Mouse (Mus musculus) NIH3T3 (cell line): ENCODE measurements around the gene Samm50.

Experiments
- DNase-seq: peaks from one replicate; pipeline ENCODE4 v3.0.0-alpha.2; 2012; ENCODE audit warnings: low read depth

The Samm50 gene

DNA sequence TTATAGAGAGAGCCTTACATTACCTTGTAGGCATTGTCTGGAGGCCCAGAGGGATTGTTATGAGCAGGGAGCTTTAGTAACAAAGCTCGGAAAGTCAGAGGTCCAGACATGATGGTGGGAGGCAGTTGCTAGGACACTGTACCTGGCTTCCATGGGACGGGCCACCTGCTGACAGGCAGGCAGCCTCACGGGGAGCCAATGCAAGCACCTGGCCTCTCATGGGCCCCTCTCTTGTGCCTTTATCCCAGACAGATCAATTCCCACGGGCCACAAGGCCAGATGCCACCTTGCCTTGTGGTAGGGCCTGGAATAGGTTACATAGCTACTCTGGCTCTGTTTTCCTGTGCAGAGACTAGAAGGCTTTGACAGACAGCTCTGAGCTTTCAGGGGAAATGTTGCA, 19.5 kb downstream of the Samm50 start:
- no peak for DNase-seq

DNA sequence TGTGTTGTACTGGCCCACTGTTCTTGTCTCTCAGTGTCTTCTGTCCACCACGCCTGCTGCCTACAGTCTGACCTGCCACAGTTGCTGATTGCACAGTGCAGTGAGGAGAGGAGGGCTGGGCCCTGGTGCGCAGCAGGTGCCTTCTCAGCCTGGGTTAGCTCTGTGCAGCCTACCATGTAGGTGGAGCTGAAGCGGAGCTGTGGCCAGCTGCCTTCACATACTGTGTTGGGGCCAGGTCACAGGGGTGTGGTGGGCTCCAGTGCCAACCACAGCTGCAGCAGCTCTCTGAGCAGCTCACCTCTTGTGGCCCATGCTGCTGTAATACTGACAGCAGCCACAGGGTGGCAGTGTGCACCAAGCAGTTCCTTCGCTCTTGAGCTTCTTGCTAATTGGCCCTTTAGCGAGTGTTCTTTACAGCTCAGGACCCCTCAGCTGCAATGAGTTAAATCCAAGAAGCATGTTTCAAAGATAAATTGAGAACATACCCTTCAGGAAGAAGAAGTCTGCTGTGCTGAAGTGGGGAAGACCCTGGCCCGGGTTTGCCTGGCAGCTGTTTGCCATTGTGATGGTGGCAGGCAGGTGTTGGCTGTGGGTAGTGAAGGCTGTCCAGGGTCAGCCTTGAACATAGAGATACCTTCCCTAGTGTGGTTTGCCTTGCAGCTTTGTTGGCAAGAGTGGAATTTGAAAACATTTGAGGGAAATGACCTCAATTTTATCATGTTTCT, 20.2 kb downstream of the Samm50 start:
- peak; percentile 94 for DNase-seq

DNA sequence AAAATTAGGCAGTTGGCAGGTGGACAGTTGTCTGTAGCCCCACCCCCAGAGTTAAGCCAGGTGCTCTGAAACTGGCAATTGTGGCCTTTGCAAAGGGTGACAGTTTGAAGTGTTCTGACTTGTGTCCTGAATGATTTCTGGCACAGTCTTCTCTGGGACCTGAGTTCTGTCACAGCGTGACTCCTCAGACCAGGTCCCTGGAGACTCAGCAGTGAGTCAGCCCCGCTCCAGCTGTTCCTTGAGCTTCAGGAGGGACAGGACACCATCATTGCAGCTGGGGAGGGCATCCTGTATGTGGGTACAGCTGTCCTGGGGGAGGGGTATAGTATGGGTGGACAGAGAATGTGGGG, 20.7 kb downstream of the Samm50 start:
- DNase-seq: peak; percentile 13

DNA sequence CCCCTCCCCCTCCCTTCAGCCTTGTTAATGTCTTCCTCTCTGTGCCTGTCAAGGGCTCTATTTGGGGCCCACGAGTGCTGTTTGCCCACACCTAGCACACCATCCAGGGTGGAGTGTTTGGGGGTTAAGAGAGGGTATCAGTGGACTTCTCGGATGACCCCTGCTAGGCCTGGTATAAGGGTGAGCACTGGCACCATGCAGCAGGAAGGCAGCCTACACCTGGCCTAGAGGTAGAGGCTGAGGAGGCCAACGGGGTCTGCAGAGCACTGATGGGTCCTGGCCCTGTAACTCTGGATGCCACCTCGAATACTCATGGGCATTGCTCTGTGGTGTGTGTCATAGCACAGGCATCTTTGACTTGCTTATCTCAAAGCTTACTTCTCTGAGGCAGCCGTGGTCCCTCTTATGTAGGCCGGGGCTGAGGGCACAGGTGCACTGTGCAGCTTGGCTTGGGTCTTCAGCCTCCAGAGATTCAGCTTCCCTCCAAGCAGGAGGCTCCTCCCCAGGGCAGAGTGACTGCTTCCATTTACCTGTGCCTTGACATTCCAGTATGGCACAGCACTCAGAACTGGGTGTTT, 21.2 kb downstream of the Samm50 start:
- DNase-seq: no peak

DNA sequence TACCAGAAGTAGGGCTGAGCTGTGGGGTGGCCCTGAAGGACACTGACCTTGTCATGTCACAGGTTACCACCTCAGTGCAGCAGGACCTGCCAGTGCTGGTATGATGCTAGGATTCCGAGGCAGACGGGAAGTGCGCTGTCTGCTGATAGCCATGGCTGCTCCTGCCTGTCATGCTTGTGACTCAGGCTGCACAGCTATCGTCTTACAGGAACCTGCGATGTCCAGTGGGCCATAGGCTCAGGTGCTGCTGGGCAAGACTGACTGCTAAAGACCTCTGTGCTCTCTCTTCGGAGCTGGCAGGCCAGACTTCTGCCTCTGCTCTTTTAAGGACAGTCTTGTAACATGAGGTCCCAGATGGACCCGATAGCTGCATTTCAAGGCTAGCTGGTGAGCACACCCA, 22.4 kb downstream of the Samm50 start:
- no peak for DNase-seq

DNA sequence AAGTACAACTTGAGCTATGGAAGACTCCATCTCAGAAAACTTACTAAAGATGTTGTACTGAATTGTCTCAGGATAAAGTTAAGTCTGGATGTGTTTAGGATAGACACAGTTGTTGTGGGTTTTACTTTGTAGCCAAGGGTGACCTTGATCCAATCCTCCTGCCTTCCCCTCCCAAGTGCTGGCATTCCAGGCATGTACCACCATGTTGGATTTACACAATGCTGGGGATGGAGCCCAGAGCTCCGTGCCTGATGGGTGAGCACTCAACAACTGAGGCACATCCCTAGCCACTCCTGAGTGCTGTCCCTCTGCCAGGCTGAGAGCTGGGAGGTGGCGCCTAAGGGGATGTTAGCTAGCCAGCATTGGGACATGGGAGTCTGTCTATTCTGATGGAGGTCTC, 23.2 kb downstream of the Samm50 start:
- DNase-seq: no peak

DNA sequence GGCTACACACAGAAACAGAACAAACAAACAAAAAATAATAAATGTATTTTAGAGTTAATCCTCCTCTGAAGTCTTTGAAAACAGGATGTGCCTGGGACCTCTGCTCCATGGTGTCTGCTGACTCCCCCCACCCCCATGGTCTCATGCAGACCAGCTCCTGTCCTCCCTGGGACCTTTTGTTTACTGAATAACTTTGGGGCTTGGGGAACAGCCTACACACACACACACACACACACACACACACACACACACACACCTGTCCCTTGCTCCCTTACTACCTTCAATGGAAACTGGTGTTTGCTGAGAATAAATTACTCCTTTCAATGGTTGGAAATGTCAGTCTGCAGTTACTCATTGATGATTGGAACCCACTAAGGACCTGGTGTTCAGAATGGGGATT, 24.0 kb downstream of the Samm50 start:
- DNase-seq: no peak

DNA sequence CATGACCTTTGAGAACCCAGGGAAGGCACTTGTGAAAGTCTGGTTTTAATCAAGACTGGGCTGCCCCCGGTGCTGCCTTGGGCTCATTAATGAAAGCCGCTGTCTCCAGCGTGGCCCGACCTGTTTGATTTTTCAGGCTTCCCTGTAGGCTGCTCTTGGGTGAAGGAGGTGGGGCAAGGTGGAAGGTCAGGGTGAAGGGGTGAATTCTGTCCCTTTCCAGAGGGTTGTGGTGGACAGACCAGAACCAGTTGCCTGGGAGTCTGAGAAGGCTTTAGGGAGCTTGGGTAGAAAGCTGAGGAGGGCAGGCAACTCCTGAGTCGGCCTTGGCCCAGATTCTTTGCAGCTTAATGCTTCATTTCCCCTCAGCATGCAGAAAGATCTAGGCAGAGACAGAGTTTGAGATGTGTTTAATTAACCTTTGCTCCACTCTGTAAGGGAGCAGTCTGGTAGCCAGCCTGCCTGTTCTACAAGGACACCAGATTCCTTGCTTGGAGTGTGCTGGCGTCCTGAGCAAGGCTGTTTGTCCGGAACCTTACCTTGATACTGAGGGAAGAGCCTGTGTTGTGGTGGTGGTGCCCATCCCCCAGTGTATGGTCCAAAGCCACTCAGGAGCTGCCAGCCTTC, 24.5 kb downstream of the Samm50 start:
- peak; percentile 10 for DNase-seq

DNA sequence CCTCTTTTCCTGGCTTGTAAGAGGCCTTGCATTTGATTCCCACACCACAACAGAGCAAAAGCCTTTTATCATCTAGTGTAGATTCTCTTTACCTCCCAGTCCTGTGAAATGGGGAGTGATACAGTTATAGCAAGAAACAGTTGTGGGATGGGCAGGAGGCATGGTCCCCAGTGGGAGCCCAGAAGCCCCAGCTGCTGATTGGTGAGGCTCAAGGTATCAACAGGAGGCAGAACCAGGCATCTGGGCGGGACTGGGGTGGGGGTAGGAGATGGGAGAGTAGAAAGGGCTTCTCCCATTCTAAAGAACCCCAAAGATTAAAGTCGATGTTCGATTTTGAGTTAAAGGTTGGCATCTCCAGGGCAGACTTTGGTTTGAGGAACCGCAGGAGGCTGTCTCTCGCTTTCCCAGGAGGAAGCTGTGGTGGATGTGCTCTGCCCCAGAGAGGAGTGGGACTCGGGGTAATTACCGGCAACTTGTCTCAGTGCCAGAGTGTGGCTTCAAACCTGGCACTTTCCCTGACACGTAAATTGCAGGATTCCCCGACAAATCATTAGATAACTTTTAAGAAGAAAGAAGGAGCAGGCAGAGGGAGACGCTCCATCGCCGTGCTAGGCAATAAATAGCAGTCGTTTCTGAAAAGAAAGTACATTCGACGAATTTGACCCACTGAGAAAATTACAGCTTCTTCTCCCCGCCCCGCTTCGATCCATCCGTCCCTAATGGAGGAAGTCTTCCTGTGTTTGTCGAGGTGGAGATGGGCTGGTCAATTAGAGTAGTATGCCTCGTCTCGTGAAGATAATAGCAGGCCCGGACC, 26.1 kb downstream of the Samm50 start:
- no peak for DNase-seq

DNA sequence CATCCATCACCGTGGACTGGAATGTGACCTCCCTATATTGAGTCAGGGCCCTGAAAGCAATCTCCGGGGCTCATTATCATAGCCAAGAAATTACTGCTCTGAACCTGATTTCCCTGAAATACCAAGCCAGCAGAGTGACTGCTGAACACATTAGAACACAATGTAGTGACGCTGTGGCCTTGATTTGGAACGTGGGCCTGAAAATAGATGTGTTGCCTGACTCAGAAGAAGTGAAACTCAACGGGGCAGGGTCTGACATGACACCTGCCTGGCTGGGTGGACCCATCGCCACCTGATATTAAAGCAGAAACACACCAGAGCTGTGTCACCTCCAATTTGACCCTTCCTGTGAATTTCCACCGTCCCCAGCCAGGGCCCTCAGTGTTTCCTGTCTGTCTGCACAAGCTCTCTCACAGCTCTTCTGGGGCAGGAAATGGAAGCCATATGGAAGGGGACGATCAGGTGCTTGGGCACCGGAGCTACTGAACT, 26.8 kb downstream of the Samm50 start:
- DNase-seq: no peak

DNA sequence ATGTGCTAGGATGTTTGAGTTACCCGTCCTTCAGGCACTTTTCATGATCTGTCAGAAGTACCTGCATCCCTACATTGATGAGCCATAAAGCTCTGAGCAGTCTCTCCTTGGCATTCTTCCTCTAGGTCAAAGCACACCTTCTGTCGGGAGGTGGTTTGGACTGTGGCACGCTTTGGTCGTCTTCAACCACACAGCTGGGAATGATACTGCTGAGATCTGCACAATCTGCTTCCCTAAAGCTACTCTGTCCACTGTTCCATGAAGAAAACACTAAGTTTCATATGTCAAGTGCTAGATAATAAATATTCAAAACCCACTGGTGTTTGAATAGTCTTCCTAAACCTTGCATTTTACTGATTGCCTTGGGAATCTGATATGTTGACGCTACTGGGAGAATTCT, 29.5 kb downstream of the Samm50 start:
- DNase-seq: no peak

DNA sequence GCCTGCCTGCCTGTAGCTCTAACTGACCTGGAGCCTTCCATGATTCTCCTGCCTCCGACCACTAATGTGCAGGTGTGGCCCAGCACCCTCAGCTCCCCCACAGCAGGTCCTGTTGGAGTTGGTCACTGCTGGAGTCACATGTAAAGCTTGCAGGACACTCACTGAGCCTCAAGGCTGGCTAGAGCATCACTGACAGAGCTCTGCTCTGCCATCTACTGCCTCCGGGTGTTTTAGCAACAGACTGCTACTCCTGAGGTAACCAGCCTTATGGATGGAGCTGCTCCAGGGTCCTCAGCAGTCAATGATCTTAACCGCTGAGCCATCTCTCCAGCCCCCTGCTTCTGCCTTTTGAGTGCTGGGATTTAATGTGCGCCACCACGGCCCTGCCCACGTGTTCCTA, 31.4 kb downstream of the Samm50 start:
- peak; percentile 53 for DNase-seq

DNA sequence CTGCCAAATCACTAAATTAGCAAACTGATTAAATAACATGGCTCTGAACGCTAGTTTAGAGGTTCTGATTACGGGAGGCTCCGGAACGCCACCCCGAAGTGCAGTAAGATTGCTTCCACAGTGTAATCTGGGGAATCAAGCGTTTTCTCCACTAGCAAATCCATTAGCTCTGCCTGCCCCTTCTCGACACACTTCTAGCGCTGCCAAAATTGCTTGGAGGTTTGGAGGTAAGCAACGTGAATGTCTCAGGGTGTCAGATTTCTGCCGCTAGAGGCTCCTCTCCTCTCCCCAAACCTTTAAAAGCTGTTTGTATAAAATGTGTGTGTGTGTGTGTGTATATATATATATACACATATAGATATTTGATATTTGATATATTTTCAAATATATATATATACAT, 32.7 kb downstream of the Samm50 start:
- peak; percentile 28 for DNase-seq

DNA sequence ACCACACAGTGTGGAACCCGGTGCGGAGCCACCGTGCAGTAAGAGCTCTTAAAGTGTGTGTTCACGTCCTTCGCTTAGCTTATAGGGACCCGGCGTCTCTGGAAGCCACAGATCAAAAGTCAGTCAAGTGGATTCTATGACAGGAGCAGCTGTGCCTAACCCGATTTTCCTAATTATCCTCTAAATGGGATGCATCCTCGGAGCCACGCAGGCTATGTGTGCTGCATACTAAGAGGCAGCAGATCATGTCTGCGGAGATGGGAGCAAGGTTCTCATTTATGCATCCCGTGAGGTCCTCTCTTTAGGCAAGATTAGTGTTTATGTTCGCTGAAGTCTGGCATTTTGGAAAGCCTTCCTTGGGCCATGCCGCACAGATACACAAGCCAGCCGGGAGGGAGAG, 34.9 kb downstream of the Samm50 start:
- DNase-seq: no peak

DNA sequence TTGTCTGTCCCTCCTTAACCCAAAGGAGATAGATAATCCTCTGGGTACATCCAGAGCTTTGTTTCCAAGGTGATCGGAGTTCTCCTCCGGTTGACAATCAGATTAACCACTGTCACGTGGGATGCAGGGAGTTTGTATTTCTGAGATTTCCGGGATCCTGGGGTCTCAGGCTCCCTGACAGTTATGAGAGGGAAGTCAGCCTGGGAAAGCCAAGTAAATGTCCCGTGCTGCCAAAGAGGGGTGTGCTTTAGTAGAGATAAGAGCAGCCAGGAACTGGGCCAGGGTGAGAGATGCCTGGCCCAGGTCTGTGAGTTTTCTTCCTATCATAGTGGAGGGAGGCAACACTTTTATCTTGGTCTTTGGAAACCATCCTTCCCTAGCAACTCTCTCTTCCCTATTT, 38.6 kb downstream of the Samm50 start:
- DNase-seq: no peak

DNA sequence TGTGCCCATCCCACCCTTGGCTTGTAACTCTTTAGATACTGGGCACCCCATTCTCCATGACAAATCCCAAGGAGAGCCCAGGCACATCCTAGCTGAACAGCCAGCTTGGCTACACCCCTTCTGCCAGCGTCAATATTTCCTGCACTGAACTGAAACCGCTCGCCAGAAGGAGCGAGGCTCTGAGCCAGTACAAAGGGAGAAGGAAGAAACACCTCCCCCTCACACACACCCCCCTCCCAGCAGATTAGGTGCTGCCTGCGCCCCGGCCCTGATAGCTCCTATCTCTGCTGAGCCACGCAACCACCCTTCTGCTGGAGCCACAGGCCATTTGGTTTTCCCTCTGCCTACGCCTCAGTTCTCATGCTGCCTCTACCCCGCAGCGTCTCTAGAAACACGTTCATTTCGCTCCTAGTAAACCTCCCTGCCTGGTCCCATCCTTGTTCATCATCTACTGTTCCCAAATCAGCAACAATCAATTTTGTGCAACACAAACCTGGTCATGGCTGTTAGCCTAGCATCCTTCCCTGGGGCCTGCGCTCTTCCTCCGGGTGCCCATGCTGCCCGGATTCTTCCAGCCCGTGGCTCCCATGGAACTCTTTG, 39.2 kb downstream of the Samm50 start:
- DNase-seq: peak; percentile 52

DNA sequence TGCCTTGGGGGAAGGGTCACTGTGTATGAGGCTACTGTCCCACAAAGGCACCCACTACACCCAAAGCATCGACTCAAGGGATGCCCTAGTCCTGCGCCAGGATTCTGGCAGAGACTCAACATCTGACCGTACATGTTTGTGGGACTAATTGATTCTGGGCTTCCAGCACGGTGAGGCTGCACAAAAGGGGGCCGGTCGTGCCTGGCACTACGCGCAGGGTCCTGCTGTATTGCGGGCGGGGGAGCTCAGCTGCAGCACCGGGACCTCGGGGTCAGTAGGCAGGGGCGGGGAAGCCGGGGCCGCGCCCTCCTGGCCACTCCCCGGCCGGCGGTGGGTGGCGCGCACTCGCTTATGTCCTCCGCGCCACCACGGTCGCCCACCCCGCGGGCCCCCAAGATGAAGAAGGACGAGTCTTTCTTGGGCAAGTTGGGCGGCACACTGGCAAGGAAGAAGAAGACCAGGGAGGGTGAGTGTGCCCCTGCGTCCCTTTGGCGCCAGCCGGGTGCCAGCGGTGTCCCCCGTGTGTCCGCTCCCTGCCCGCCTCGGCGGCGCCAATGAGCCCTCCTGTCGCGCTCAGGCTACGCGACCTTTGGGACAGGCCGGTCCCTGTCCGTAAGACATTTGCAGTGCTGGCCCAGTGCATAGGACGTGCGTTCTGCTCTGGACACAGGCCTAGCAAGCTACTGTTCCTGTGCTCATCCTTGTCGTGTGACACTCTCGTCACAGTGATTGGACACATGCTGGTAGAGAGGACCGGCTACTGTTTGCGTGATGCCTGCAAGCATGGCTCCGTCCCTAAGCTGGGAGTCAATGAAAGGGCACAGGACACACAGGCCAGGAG, 39.9 kb downstream of the Samm50 start, which contains the start of gene Parvb:
Parvb (plus strand) TSS at position 323 of the 841 bp plus-strand sequence.
- DNase-seq: peak; percentile 59

DNA sequence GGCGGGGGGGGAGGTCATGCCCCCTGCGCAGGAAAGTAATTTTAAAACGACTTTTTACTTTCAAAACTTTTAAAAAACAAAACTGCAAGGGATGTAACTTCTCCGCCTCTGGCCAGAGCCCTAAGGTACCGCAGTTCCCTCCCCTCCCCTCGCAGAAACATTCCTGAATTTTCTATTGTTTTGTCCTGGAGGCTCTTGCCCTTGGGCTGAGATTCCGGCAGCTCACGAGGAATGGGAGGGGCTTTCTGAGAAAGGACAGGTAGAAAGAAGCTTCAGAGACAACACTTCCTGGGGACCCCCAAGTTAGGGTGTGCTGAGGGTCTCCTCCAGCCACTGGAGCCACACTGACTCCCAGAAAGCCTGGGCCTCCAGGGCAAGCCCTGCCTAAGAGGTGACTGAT, 40.6 kb downstream of the Samm50 start:
- DNase-seq: peak; percentile 45

DNA sequence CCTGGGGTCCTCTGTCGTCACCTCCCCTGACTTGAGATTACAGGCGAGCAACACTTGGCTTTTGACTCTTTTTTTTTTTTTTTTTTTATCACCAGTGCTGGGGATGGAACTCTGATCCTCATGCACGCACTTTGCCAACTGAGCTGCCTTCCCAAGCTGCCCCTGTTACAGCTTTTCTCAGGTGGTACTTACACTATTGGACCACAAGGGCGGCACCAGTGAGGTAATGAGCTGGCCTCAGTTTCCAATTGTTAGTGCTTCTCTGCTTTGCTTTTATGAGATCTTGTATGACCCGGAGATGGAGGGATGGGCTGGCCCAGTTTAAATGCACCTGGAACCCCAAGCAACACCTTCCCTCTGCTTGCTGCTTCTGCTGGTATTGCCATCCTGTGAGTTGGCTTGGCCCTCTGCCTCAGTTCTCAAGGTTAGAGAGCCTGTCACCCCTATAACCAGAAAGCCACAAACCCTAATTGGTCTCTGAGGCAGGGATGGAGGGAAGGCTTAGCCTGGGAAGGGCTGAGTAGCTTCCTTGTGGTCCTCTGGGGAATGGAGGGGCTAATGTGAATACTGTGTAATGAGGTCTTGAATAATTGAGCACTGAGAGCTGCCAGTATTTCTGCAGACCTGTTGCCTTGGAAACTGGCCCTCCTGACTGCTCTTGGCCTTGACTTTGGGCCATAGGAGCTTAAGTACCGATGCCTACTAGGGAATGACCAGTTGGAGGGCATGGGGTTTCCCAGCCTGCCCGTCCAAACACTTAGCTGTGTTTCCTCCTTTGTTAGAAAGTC, 42.9 kb downstream of the Samm50 start:
- peak; percentile 47 for DNase-seq

DNA sequence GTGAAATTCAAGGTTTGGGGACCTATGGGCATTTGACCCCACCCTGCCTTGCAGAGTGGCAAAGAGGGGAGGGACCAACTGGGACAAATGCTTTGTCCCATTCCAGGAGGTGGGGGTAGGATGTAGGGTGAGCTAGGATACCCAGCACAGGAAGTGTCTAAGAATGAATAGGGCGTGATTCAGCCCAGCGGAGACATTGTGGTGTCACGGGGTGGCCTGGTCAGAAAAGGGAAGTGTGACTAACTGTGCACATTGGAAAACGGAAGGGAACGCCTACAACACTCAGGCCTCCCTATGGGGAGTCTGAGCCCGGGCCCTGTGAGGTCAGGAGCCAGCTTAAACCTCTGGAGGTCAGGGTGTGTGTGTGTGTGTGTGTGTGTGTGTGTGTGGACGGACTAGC, 43.6 kb downstream of the Samm50 start:
- DNase-seq: peak; percentile 74
